Mouse (Mus musculus): Measurements from ENCODE around the gene Nostrin.

DNA sequence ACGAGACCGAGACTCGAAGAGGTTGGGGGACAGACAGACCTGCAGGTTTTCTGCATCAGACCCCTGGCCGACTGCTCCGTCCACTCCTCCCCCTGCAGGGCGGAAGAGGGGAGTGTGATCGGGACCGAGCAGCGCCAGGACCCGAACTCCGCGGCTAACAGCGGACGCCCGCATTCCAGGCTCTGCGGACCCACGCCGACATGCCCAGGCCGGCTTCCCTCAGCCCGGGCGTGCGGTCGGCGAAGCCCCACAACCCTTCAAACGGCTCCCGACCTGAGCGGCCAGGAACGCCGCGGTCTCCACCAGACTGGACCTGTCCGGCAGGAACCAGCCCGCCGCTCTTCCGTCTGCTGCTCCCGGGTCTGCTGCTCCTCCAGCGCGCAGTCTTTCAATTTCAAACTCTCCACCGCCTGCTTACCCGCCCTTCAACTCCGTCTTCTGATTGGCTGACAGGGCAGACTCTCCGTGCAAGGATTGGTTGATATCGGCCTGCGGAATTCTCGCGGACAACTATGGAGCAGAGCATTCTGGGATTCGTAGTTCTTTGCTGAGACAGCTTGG, 70.3 kb downstream of the Nostrin start, which contains the start of gene Spc25:
- no peak for TF ChIP-seq TAL1 (conservative IDR thresholded peaks at IDR 0.05; ENCODE audit: low read depth, low read length)
- TF ChIP-seq CTCF (IDR thresholded peaks at IDR 0.05; ENCODE audit: low read depth, low read length) = no peak

All from G1E (cell line).